ENCODE assay signal across 8 mouse cellular contexts in the genomic region with DNA sequence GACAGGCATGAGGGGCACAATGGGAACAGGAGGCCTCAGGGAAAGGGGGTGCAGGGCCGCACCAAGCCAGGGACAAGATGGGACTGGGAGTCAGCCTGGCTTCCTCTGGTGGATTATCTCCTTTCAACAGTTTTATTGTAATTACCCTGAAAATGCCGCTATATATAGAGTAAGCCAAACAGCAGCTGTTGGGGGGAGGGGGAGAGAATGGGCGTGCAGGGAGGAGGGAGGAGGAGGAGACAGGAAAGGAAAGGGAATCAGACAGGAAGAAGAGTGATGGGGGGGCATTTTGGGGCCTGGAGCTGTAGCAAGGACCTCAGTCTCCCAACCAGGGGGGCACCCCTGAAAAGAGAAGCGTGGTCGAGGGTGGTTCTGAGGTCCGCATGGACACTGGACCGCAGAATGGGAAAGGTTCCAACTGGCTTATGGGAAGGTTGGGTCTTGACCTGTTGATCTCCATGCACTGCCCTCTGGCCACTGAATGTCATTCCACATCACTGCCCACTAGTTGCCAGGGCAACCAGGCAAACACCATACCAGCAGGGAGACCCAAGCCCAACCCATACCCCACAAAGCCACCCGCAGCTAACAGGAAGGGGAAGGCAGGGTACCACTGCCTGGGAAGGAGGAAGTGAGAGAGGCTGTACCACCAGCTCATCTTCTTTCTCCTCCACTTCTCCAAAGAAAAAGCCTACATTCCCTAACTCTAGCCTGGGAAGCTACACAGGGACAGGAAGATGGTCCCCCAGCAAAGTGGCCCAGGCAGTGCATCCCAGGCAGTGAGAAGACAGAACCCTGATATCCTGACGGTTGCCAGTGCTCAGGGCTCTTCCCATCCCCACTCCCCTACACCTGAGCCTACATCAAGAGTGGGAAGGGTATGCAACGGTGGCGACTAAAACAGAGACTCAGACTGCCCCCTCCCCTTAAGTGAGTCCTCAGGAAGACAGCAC. TPM values are rescaled to one million over a fixed set of nuclear protein-coding genes. Genes with fewer than 3 reads are reported as not detected.
DNase-seq lines count a peak whose midpoint lies in the region; ATAC-seq lines count a peak whose summit lies in the region.

No protein-coding gene starts in this region.

- peak overlapping the region; percentile 19; the same call in 1 of the 2 replicates for H3K4me2 ChIP-seq in liver, embryonic 11.5 days
- 0 out of 2 replicates have a peak overlapping the region, but pooled peaks have one; percentile 1 for H3K4me2 ChIP-seq in embryonic facial prominence, embryonic 15.5 days (replicated peaks)
- peak overlapping the region; percentile 17; the same call in 1 of the 2 replicates for H3K4me2 ChIP-seq in intestine, embryonic 16.5 days (ENCODE audit: low read depth, low read length)
- peak overlapping the region; percentile 29; the same call in 1 of the 2 replicates for H3K4me2 ChIP-seq in midbrain, embryonic 11.5 days

- H3K4me1 ChIP-seq in liver, embryonic 11.5 days (replicated peaks; ENCODE audit: control insufficient read depth, insufficient read depth, low read length), result peaks cover 35% of the 10 kb centered on the region
- peaks cover 68% of the 10 kb centered on the region for H3K4me1 ChIP-seq in embryonic facial prominence, embryonic 15.5 days
- peaks cover 35% of the 10 kb centered on the region for H3K4me1 ChIP-seq in intestine, embryonic 16.5 days (ENCODE audit: control insufficient read depth, insufficient read depth, low read length)
- peaks cover 22% of the 10 kb centered on the region for H3K4me1 ChIP-seq in midbrain, embryonic 11.5 days (ENCODE audit: control insufficient read depth, insufficient read depth, low read length)

- no peak for ATAC-seq in liver, embryonic 11.5 days (replicated peaks; ENCODE audit: low FRiP score)
- ATAC-seq in embryonic facial prominence, embryonic 15.5 days (ENCODE audit: insufficient number of reproducible peaks, low FRiP score, low TSS enrichment, low read depth), result 0 out of 2 replicates have a peak, but pooled peaks have one; percentile 36
- peak; percentile 14 for ATAC-seq in intestine, embryonic 16.5 days
- ATAC-seq in midbrain, embryonic 11.5 days (ENCODE audit: low FRiP score), result peak; percentile 47
- ATAC-seq in monocyte, adult 5-6 weeks (replicated peaks; ENCODE audit: insufficient number of reproducible peaks, low FRiP score, low TSS enrichment, poor library complexity, severe bottlenecking), result no peak; the same call in 1 of the 2 replicates

- 48% methylated on average over 11 of the region's 11 CpGs for WGBS in liver, embryonic 11.5 days
- 37% methylated on average over 11 of the region's 11 CpGs for WGBS in embryonic facial prominence, embryonic 15.5 days
- WGBS in intestine, embryonic 16.5 days, result 46% methylated on average over 11 of the region's 11 CpGs
- 20% methylated on average over 11 of the region's 11 CpGs for WGBS in midbrain, embryonic 11.5 days

- H3K27me3 ChIP-seq in liver, embryonic 11.5 days (replicated peaks; ENCODE audit: control insufficient read depth, insufficient read depth, low read length), result no peaks in the 10 kb centered on the region
- H3K27me3 ChIP-seq in embryonic facial prominence, embryonic 15.5 days, result no peaks in the 10 kb centered on the region
- H3K27me3 ChIP-seq in intestine, embryonic 16.5 days (replicated peaks; ENCODE audit: control insufficient read depth, insufficient read depth, low read length), result no peaks in the 10 kb centered on the region
- no peaks in the 10 kb centered on the region for H3K27me3 ChIP-seq in midbrain, embryonic 11.5 days (ENCODE audit: control insufficient read depth, insufficient read depth, low read length)

- H3K9ac ChIP-seq in liver, embryonic 11.5 days (ENCODE audit: low read depth, low read length), result no peak overlapping the region
- H3K9ac ChIP-seq in embryonic facial prominence, embryonic 15.5 days, result no peak overlapping the region
- H3K9ac ChIP-seq in intestine, embryonic 16.5 days (ENCODE audit: low read depth, low read length), result 0 out of 2 replicates have a peak overlapping the region, but pooled peaks have one; percentile 12
- H3K9ac ChIP-seq in midbrain, embryonic 11.5 days (ENCODE audit: low read length), result peak overlapping the region; percentile 38; the same call in 1 of the 2 replicates

- no peak for DNase-seq in liver, embryonic 11.5 days (ENCODE audit: low spot score)
- no peak for DNase-seq in liver
- DNase-seq in midbrain, embryonic 11.5 days (ENCODE audit: low spot score, missing footprints), result peak; percentile 92
- DNase-seq in adrenal gland, adult (ENCODE audit: inconsistent age in 2 of 2, low spot score in 1 of 2), result no peak
- DNase-seq in spleen, postnatal 4 days (ENCODE audit: low spot score in 2 of 2), result no peak

- H3K9me3 ChIP-seq in liver, embryonic 11.5 days (ENCODE audit: control insufficient read depth, low read length), result no peaks in the 10 kb centered on the region
- H3K9me3 ChIP-seq in embryonic facial prominence, embryonic 15.5 days (replicated peaks), result no peaks in the 10 kb centered on the region
- no peaks in the 10 kb centered on the region for H3K9me3 ChIP-seq in intestine, embryonic 16.5 days (ENCODE audit: control insufficient read depth, low read length)
- H3K9me3 ChIP-seq in midbrain, embryonic 11.5 days (ENCODE audit: control insufficient read depth, low read length), result no peaks in the 10 kb centered on the region

- no peak overlapping the region for H3K27ac ChIP-seq in liver, embryonic 11.5 days (ENCODE audit: low read depth, low read length)
- peak overlapping the region; percentile 72 for H3K27ac ChIP-seq in embryonic facial prominence, embryonic 15.5 days (replicated peaks)
- H3K27ac ChIP-seq in intestine, embryonic 16.5 days (ENCODE audit: low read length), result peak overlapping the region; percentile 67
- H3K27ac ChIP-seq in midbrain, embryonic 11.5 days (ENCODE audit: low read depth, low read length), result peak overlapping the region; percentile 44; the same call in 1 of the 2 replicates

- no peak overlapping the region for H3K4me3 ChIP-seq in liver, embryonic 11.5 days (ENCODE audit: low read depth, low read length)
- H3K4me3 ChIP-seq in embryonic facial prominence, embryonic 15.5 days (replicated peaks), result no peak overlapping the region
- no peak overlapping the region for H3K4me3 ChIP-seq in intestine, embryonic 16.5 days (ENCODE audit: low read length)
- H3K4me3 ChIP-seq in midbrain, embryonic 11.5 days (ENCODE audit: low read depth, low read length), result no peak overlapping the region

- H3K36me3 ChIP-seq in liver, embryonic 11.5 days (ENCODE audit: control insufficient read depth, insufficient read depth, low read length), result peaks cover 19% of the 10 kb centered on the region; the same call in 1 of the 2 replicates
- peaks cover 37% of the 10 kb centered on the region for H3K36me3 ChIP-seq in embryonic facial prominence, embryonic 15.5 days
- peaks cover 13% of the 10 kb centered on the region for H3K36me3 ChIP-seq in intestine, embryonic 16.5 days (ENCODE audit: control insufficient read depth, insufficient read depth, low read length)
- peaks cover 9% of the 10 kb centered on the region; the same call in 1 of the 2 replicates for H3K36me3 ChIP-seq in midbrain, embryonic 11.5 days (ENCODE audit: control insufficient read depth, insufficient read depth, low read length)

RNA-seq across cellular contexts. Expression of gene G6pc3, which starts 18.7 kb away (rescaled TPM):
- 38.8 and 39.5 TPM in 2 replicates for polyA plus RNA-seq in liver, embryonic 11.5 days (2014; fragmentation: Nextera tagmentation; extraction: Ambion mirVana)
- polyA plus RNA-seq in embryonic facial prominence, embryonic 15.5 days (2015; fragmentation: Nextera tagmentation; extraction: Ambion mirVana), result 29.8 and 31.7 TPM in 2 replicates
- polyA plus RNA-seq in intestine, embryonic 16.5 days (2015; fragmentation: Nextera tagmentation; extraction: Ambion mirVana), result 26.7 and 32.1 TPM in 2 replicates
- polyA plus RNA-seq in midbrain, embryonic 11.5 days (2014; fragmentation: Nextera tagmentation; extraction: Ambion mirVana), result 27.8 and 31.5 TPM in 2 replicates
- 6.1 to 10.7 TPM (median 9.1 TPM) in 3 replicates for total RNA-seq in monocyte, adult 5-6 weeks (2017)

RNA-seq across cellular contexts. Expression of gene Hdac5, which starts 21.9 kb away (rescaled TPM):
- 23.8 and 26.0 TPM in 2 replicates for polyA plus RNA-seq in liver, embryonic 11.5 days (2014; fragmentation: Nextera tagmentation; extraction: Ambion mirVana)
- 105 and 106 TPM in 2 replicates for polyA plus RNA-seq in embryonic facial prominence, embryonic 15.5 days (2015; fragmentation: Nextera tagmentation; extraction: Ambion mirVana)
- polyA plus RNA-seq in intestine, embryonic 16.5 days (2015; fragmentation: Nextera tagmentation; extraction: Ambion mirVana), result 54.8 and 55.5 TPM in 2 replicates
- 25.6 and 31.9 TPM in 2 replicates for polyA plus RNA-seq in midbrain, embryonic 11.5 days (2014; fragmentation: Nextera tagmentation; extraction: Ambion mirVana)
- 46.5 to 54.0 TPM (median 51.7 TPM) in 3 replicates for total RNA-seq in monocyte, adult 5-6 weeks (2017)

RNA-seq across cellular contexts. Expression of gene Lsm12, which starts 23.0 kb away (rescaled TPM):
- 80.1 and 83.2 TPM in 2 replicates for polyA plus RNA-seq in liver, embryonic 11.5 days (2014; fragmentation: Nextera tagmentation; extraction: Ambion mirVana)
- polyA plus RNA-seq in embryonic facial prominence, embryonic 15.5 days (2015; fragmentation: Nextera tagmentation; extraction: Ambion mirVana), result 113 and 128 TPM in 2 replicates
- 87.9 and 115 TPM in 2 replicates for polyA plus RNA-seq in intestine, embryonic 16.5 days (2015; fragmentation: Nextera tagmentation; extraction: Ambion mirVana)
- polyA plus RNA-seq in midbrain, embryonic 11.5 days (2014; fragmentation: Nextera tagmentation; extraction: Ambion mirVana), result 73.5 and 74.8 TPM in 2 replicates
- total RNA-seq in monocyte, adult 5-6 weeks (2017), result 26.7 to 93.0 TPM (median 26.9 TPM) in 3 replicates

RNA-seq across cellular contexts. Expression of gene BC030867, which starts 40.6 kb away (rescaled TPM):
- polyA plus RNA-seq in liver, embryonic 11.5 days (2014; fragmentation: Nextera tagmentation; extraction: Ambion mirVana), result 28.2 and 29.4 TPM in 2 replicates
- polyA plus RNA-seq in embryonic facial prominence, embryonic 15.5 days (2015; fragmentation: Nextera tagmentation; extraction: Ambion mirVana), result 13.6 and 16.0 TPM in 2 replicates
- 12.4 and 15.9 TPM in 2 replicates for polyA plus RNA-seq in intestine, embryonic 16.5 days (2015; fragmentation: Nextera tagmentation; extraction: Ambion mirVana)
- 17.4 and 18.4 TPM in 2 replicates for polyA plus RNA-seq in midbrain, embryonic 11.5 days (2014; fragmentation: Nextera tagmentation; extraction: Ambion mirVana)
- not detected in 3 replicates for total RNA-seq in monocyte, adult 5-6 weeks (2017)

RNA-seq across cellular contexts. Expression of gene Tmem101, which starts 51.9 kb away (rescaled TPM):
- polyA plus RNA-seq in liver, embryonic 11.5 days (2014; fragmentation: Nextera tagmentation; extraction: Ambion mirVana), result 25.7 and 26.0 TPM in 2 replicates
- polyA plus RNA-seq in embryonic facial prominence, embryonic 15.5 days (2015; fragmentation: Nextera tagmentation; extraction: Ambion mirVana), result 39.4 and 39.9 TPM in 2 replicates
- 23.4 and 26.0 TPM in 2 replicates for polyA plus RNA-seq in intestine, embryonic 16.5 days (2015; fragmentation: Nextera tagmentation; extraction: Ambion mirVana)
- 33.5 and 35.9 TPM in 2 replicates for polyA plus RNA-seq in midbrain, embryonic 11.5 days (2014; fragmentation: Nextera tagmentation; extraction: Ambion mirVana)
- 3.1 to 9.5 TPM (median 5.5 TPM) in 3 replicates for total RNA-seq in monocyte, adult 5-6 weeks (2017)

Comparison
In these comparisons a context has a peak if more than half of its experiments do, and no peak if none do; other contexts are left out.
1. ATAC-seq: peak in embryonic facial prominence, embryonic 15.5 days (single experiment), intestine, embryonic 16.5 days (single experiment) and midbrain, embryonic 11.5 days (single experiment); none in liver, embryonic 11.5 days (single experiment) and monocyte, adult 5-6 weeks (single experiment).
2. H3K9ac ChIP-seq: peak in intestine, embryonic 16.5 days (single experiment) and midbrain, embryonic 11.5 days (single experiment); none in liver, embryonic 11.5 days (single experiment) and embryonic facial prominence, embryonic 15.5 days (single experiment).
3. Peak in every context shown above with its lines, with median percentiles within 50 percentile points of each other: H3K4me2 ChIP-seq.